Mouse (Mus musculus): Measurements from ENCODE around the gene Olfr693. TPM values are rescaled to one million over a fixed set of nuclear protein-coding genes. Genes with fewer than 3 reads are reported as not detected.
"Not testable (repeated sequence)": the region's sequence is repeated elsewhere in the genome, so short reads cannot be mapped to it uniquely, and the experiment has no call there.

Gene Olfr693
- total RNA-seq (2021) = not detected

DNA sequence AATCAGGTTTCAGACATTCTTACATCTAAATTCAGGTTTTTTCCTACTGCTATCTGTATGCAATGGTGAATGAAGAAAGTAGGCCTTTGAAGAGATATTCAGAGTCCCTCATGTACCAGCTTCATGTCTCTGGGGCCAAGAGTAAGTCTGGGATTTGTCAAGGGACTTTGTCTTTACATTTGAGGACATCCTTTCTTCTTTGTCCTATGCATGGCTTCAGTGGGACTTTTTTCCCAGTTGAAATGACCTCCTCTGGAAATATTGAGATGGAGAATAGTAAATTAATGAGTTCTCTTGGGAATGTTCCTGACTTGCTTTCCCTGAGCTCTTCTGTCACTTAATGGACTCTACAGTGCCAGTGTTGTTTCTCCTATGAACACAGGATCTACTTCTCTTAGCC, at the start of gene Olfr693:
Olfr693 (minus strand) TSS at position 101 of the 400 bp plus-strand sequence.
- intact Hi-C loops (cut with DNase I) = no loop called here
- DNase-seq (ENCODE audit: low spot score) = no peak

- DNase-seq (ENCODE audit: low spot score); intact Hi-C loops (cut with DNase I): not testable (repeated sequence)
Observed at GRCm38 (mm10) chr7:106725654-106726053, 45.3 kb upstream of the Olfr693 start.

DNA sequence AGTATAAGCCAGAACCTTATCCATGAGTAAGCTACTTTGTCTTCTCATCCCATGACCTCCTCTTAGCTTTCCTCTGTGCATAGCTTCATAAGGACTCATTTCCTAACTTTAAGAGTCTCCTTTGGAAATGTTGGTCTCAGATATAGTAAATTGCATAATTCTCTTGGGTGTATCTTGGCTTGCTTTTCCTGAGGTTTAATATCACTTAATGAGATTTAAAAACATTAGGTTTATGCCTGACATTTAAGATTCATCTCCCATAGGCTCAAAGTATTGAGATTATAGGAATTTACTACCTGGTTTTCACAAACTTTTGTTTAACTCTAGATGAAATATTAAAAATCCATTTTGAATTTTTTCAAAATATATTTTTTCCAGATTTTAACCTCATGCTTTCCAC, 35.9 kb upstream of the Olfr693 start, which contains the start of gene Olfr695:
Olfr695 (minus strand) TSS at position 101 of the 400 bp plus-strand sequence.
- intact Hi-C loops (cut with DNase I) = no loop called here
- no peak for DNase-seq (ENCODE audit: low spot score)

DNA sequence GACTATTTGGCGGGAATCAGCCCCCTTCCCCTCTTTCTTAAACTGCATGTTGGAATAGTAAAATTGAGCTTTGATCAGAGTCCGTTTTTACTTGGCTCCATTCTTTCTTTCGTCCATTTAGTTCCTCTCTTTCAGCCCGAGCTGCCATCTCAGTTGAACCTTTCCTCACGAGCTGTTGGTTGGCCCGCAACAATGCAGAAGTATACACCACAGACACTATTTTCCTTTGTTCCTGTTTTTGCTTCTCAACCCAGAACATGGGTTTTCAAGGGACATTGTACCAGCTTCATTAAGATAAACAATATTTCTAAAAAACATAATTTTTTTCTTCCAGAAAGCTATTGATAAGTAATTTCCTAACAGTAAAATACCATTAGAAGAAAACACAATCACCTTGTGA, 31.1 kb upstream of the Olfr693 start:
- intact Hi-C loops (cut with DNase I) = no loop called here
- DNase-seq (ENCODE audit: low spot score) = no peak

GRCm38 (mm10) chr7:106707705-106708104, 27.3 kb upstream of the Olfr693 start:
- DNase-seq (ENCODE audit: low spot score); intact Hi-C loops (cut with DNase I): not testable (repeated sequence)

DNA sequence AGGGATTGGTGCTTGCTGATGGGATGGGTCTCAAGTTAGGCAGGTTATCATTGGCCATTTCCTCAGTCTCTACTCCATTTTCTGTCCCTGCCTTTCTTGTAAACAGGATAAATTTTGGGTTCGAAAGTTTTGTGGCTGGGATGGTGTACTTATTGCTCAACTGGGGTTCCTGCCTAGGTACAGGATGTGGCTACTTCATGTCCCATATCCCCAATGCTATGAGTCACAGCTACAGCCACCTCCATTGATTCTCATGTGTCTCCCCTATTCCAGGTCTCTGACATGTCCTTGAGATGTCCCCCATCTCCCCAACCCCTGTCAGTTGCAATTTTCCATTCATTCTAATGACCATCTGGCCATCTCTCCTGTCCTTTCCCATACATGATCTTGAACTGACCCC, 16.5 kb upstream of the Olfr693 start:
- intact Hi-C loops (cut with DNase I) = no loop called here
- no peak for DNase-seq (ENCODE audit: low spot score)

DNA sequence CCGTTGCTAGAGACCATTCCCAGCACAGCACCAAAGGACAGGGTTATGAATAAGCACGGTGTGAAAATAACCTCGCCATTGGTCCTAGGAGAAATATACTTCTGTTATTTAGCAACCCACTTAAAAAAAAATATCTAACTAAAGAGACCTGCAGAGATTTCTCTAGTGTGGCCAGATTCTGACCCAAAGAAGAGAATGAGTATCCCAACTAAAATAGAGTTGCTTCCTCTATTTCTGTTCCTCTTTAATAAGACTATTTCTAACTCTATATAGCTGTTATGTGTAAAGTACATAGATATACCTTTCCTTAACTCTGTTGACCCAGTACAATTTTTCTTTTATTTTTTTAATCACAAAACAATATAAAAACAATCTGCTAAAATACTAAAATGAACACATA, 12.6 kb upstream of the Olfr693 start:
- no peak for DNase-seq (ENCODE audit: low spot score)
- intact Hi-C loops (cut with DNase I) = no loop called here

GRCm38 (mm10) chr7:106691714-106692113, 11.3 kb upstream of the Olfr693 start, which contains the start of gene Olfr694:
TSS of gene Olfr694 (minus strand) at chr7:106691814.
- intact Hi-C loops (cut with DNase I) = no loop called here
- DNase-seq (ENCODE audit: low spot score) = no peak

DNA sequence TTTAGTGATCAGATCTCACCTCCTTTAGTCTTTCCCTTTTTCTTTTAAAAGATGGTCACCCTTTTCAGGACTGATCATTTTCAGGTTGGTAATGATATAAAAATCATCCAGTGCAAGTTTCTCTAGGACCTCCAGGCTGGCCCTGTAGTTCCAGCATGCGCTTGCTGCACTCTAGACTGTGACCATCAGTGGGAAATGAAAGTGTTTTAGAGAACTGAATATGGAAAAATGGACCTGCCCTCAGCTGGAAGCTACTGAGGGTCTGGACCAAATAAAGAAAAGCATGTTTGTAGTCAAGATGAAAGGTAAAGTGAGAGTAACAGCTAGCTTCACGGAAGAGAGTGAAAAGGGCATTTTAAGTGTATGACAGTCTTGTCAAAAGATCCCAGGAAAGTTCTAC, 5.0 kb upstream of the Olfr693 start:
- DNase-seq (ENCODE audit: low spot score) = no peak
- intact Hi-C loops (cut with DNase I) = no loop called here

- intact Hi-C loops (cut with DNase I) = no loop called here
Observed at GRCm38 (mm10) chr7:106652344-106652652, 28.1 kb downstream of the Olfr693 start.

GRCm38 (mm10) chr7:106651555-106652343, 28.6 kb downstream of the Olfr693 start:
- no peak for DNase-seq (ENCODE audit: low spot score)
- intact Hi-C loops (cut with DNase I) = no loop called here

More at GRCm38 (mm10) chr7:106652344-106652652, 28.1 kb downstream of the Olfr693 start:
- no peak for DNase-seq (ENCODE audit: low spot score)

- no peak for DNase-seq (ENCODE audit: low spot score)
- intact Hi-C loops (cut with DNase I) = no loop called here
Observed at GRCm38 (mm10) chr7:106649774-106650173, 30.6 kb downstream of the Olfr693 start.

DNA sequence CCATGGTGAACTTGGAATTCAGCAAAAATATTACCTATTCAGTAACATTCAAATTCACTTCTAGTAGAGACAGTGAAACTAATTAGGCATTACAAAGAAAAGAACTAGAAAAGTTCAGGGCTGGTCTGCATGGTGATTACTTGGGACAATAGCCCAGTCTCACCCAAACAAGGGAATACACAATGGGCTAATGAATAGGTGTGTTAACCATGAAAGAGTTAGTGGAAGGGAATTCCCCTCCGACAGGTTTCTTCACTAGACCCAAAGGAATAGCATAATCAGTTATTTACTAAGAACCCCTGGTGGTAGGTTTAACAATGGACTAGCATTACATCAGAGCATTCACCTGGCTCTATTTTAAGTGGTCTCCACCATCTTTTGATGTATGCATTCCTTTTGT, 35.1 kb downstream of the Olfr693 start:
- intact Hi-C loops (cut with DNase I) = no loop called here

DNA sequence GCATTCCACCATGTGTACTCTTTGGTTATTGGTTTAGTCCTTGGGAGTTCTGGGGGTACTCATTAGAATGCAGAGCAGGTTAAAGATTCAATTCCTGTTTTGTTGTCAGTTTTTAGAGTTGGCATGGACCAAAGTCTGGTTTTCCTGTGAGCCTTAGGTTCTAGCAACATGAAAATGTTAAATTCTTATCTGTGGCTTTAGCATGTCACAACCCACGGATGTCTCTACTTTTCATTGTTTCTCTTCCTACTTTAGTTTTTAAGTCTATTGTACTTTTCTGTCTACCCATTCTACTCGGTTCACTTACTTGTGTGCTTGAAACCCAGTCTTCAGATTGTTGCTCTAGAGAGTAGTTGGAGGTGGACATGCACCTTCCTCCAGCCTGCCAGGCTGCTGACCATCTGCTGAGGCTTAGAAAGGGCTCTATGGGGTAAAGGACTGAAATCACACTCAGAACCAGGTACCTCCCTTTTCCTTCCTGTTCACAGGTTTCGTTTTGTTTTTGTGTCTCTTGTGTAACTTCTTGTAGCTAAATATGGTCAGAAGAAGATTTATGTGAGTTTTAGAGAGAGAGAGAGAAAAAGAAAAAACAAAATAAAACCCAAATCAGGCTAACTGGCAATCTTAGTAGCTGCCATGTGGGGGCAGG, 36.0 kb downstream of the Olfr693 start:
- intact Hi-C loops (cut with DNase I) = no loop called here
- DNase-seq (ENCODE audit: low spot score) = no peak

More for the DNA sequence above, 35.1 kb downstream of the Olfr693 start:
- no peak for DNase-seq (ENCODE audit: low spot score)

DNA sequence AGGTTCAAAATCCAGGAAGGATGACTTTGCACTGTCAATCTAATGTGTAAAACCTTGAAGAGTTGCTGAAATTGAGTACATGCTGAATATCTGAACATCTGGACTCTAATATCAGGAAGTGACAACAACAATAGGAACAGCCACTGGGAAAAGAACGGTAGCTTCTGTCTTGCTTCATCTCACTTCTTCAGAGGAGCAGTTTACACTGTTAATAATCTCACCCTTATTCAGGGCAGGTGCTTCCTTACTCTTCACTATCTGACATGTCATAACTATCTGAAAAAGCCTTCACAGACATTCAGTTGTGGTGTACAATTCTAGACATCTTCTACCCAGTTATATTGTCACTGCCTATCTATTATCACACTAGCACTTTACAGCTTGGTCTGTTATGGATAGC, 39.5 kb downstream of the Olfr693 start:
- no peak for DNase-seq (ENCODE audit: low spot score)
- intact Hi-C loops (cut with DNase I) = no loop called here

DNA sequence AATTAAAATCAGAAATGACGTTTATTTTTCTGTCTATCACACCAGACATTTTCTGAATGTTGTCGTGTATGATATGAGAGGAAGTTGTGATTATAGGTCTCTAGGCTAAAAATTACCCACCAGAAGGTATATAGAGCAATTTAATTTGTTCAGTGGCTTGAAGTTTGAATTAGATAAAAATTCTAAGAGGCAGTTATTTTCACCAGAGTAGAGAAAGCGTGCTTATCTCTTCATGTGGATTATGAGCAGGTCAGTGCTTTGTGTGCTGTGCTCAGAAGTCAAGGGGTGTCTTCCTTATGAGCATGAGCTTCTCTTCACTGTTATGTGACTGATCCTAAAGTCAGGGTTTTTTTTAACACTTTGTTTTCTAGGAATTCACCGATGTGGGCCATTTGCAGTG, 44.8 kb downstream of the Olfr693 start:
- intact Hi-C loops (cut with DNase I) = no loop called here
- DNase-seq (ENCODE audit: low spot score) = no peak

Other genes starting within 250 kb of the Olfr693 start
- gene Olfr694, start 11.2 kb upstream of the Olfr693 start, total RNA-seq (2021) = not detected
- gene Olfr695, start 35.8 kb upstream of the Olfr693 start, total RNA-seq (2021) = not detected
- not detected for gene Olfr697, start 61.9 kb upstream of the Olfr693 start, total RNA-seq (2021)
- not detected for gene Olfr698, start 74.8 kb upstream of the Olfr693 start, total RNA-seq (2021)
- gene Olfr699, start 112.6 kb upstream of the Olfr693 start, total RNA-seq (2021) = not detected
- gene Olfr700, start 128.2 kb upstream of the Olfr693 start, total RNA-seq (2021) = not detected
- not detected for gene Olfr701, start 133.5 kb upstream of the Olfr693 start, total RNA-seq (2021)
- not detected for gene Olfr702, start 153.3 kb upstream of the Olfr693 start, total RNA-seq (2021)
- not detected for gene Olfr703, start 162.8 kb upstream of the Olfr693 start, total RNA-seq (2021)
- gene Olfr704, start 182.6 kb upstream of the Olfr693 start, total RNA-seq (2021) = not detected
- gene Olfr705, start 196.3 kb upstream of the Olfr693 start, total RNA-seq (2021) = not detected
- gene Olfr706, start 207.6 kb upstream of the Olfr693 start, total RNA-seq (2021) = not detected
- gene Olfr707, start 220.7 kb upstream of the Olfr693 start, total RNA-seq (2021) = not detected
- not detected for gene Olfr1532-ps1, start 227.4 kb upstream of the Olfr693 start, total RNA-seq (2021)

All from heart, postnatal 25 days (tissue).